Mouse (Mus musculus) cerebellum, adult 9-11 months (tissue): Measurements from ENCODE around the gene Meaf6.

Experiments used
- DNase-seq: peaks from one replicate; pipeline ENCODE4 v3.0.0; 2022

The Meaf6 gene

DNA sequence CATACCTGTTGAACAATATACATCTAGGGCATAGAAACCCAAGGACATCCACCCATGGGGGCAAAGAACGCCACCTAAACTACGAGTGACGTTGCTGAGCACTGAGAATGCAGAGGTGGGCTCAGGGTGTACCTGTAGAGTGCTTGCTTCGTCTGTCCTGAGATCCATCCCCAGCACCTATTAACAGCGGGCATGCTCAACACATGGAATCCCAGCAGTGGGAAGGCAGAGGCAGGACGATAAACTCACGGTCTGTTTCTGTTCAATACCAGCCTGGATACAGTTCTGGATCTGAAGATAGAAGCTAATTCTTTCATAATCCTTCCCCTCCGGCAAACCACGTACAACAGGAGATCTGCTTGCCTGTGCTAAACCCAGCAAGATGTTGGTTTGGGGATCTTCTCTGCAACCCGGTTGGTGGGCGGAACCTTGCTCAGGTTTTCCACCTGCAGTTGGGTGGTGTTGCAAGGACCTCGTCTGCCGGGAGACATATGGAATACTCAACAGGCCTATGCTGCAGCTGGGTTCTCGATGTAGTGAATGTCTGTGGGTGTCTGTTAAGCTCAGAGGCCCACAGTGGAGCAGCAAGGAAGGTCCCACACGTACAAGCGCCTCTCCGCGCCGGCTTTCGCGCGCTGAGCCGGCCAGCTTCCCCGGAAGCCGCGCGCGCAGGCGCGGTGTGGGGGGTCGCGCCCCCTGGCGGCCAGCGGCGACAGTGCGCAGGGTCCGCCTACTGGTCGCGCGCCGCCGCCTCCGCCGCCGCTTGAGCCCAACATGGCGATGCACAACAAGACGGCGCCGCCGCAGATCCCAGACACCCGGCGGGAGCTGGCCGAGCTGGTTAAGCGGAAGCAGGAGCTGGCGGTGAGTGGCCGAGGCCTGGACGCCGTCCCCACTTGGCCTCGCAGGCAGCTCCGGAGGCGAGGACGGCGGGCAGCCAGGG, at the start of gene Meaf6:
Meaf6 (plus strand) TSS at position 732 of the 943 bp plus-strand sequence.
- DNase-seq: peak; percentile 91

DNA sequence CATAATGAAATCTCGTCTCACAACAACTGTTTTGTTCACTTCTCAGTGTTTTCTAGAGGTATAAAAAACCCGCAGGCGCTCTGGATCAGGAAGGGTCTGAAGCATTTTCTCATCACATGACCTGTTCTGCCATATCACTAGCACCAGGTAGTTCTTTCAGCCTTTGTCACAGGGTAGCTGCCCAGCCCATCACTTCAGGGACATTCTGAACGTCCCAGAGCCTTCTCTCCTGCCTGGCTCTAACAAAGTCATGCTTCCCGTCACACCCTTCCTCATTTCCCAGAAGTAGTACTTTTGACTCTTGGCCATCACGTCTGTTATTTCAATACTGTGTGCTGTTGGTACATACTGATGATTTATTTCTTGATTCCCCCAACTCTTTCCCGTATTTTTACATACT, 40.5 kb upstream of the Meaf6 start:
- no peak for DNase-seq

DNA sequence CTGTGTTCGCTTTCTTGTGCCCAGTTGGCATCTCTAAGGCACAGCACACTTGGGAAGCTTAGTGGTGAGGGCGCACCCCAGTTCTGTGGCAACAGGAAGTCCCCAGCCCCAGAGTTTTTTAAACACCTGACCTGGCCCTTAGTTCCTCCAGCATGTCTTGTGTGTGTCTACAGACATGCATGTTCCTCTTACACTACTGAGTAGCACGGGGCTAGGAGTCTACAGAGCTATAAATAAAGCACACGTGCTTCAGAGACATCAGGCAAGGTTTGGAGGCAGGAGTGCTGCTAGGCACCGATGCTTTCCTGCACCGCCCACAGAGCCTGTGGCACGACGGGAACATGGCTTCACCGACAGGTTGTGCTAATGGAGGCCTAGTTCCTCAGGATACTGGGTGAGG, 29.5 kb upstream of the Meaf6 start:
- DNase-seq: no peak

DNA sequence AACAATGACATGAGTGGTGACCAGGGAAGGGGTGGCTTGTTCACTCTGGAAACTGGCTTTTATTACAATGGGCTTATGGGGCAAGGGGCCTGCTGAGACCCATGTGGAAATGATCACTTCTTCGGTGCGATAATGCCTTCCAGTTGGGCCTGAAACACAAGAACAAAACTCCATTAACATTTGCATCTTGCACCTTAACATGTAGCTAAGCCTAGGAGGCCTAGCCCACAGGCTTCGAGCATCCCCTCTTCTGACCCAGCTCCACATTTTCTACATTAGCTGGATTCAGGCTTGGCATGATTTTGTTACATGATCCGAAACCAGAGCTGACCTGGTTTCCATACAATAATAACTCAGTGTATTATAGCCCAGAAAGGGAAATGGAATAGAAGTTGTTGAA, 28.5 kb upstream of the Meaf6 start:
- DNase-seq: no peak

DNA sequence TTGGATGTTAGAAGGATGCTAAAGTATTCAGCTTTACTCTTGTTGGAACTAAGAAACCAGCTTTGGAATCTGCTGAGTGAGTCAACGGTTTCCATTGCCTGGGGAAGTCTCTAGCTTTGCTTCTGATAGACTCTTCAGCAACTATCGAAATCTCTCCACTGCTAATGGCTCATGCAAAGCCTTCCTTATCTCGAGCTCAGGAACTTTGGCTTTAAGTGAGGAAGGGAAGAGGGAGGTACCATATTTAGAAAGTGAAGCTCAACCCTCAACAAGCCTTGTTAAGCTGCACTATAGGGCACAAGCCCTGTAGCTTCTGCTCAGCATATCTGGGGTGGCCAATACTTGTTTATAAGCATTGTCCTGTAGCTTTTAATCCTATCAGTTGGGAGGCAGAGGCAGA, 27.7 kb upstream of the Meaf6 start:
- no peak for DNase-seq

DNA sequence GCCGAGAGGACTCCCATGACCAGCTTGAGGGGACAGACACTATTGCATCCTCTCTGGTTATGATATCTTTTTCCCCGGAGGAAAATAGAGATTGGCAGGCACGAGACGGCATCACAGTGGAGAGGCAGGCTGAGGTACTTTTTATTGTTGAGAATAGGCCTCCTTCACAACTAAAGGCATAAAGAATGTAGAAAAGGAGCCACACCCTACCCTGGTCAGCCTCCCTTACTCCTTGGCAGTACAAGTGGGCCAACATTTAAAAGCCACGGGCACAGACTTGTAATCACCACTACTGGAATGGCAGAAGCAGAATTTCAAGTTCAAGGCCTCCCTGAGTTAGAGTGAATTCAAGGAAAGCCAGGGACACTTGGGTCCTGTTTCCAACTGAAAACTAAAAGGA, 26.9 kb upstream of the Meaf6 start:
- no peak for DNase-seq

DNA sequence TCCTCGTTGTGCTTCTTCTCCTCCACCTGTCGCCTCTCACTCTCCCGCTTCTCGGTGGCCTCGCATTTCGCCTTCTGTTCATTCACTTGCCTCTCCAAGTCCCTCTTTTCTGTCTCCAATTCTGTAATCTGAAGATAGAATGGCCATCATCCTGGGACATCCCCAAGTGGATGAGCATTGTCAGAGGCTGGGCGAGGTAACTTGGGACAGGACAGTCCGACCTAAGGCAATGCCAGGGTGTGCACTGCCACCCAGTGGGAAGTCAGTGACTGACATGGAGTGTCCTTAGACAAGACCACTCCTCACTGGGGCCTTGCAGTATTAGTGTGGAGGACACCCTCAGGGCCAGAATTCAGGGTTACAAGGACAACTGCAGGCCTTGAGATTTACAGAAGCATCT, 25.9 kb upstream of the Meaf6 start:
- no peak for DNase-seq

DNA sequence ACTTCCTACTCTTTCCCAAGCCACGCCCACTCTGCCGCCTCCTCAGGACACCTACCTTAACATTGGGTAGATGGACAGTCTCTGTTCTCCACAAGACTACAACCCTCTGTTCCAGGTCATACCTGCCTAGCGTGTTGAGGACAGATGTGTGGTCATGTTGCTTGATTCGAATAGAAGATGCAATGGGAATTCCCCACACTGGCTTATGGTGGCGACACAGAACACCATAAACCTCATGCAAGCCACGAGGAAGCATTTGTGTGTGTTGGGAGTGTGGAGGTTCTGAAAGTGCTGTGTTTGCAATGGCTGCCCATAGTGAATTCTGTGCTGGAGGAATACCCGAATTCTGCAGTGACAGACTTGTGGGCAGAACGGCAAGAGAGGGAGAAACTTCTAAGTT, 21.1 kb upstream of the Meaf6 start:
- DNase-seq: no peak

DNA sequence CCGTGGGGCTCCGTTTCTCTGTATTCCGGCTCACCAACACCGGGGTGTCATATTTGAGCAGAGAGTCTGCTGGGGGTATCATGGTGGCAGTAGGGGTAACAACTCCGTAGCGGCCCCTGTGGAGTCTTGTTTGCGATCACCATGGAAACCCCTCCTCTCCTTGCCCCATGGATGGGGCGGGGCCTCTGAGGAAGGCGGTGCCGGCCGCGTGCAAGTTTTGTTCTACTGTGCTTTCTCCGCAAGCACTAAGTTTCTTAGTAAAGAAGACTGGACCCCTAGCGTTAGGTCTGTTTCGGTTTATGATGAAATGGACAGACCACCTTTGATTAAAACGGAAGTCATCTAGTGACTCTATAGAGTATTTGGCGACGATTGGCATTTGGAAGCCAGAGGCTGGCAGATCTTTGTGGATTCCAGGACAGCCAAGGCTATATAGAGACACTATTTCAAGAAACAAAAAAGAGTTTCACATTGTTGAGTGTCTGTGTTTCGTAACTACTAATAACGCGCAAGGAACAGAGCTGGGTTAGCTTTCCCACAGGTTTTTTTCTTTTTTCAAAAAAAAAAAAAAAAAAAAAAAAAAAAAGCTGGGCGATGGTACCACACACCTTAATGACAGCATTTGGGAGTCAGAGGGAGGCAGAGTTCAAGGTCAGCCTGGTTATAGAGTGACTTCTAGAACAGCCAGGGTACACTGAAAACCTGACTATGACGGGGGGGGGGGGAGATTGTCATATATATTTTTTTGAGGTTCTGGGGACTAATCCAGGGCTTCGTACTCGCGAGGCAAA, 19.2 kb upstream of the Meaf6 start, which contains the start of gene Dnali1:
Dnali1 (minus strand) TSS at position 187 of the 791 bp plus-strand sequence.
- peak; percentile 55 for DNase-seq

DNA sequence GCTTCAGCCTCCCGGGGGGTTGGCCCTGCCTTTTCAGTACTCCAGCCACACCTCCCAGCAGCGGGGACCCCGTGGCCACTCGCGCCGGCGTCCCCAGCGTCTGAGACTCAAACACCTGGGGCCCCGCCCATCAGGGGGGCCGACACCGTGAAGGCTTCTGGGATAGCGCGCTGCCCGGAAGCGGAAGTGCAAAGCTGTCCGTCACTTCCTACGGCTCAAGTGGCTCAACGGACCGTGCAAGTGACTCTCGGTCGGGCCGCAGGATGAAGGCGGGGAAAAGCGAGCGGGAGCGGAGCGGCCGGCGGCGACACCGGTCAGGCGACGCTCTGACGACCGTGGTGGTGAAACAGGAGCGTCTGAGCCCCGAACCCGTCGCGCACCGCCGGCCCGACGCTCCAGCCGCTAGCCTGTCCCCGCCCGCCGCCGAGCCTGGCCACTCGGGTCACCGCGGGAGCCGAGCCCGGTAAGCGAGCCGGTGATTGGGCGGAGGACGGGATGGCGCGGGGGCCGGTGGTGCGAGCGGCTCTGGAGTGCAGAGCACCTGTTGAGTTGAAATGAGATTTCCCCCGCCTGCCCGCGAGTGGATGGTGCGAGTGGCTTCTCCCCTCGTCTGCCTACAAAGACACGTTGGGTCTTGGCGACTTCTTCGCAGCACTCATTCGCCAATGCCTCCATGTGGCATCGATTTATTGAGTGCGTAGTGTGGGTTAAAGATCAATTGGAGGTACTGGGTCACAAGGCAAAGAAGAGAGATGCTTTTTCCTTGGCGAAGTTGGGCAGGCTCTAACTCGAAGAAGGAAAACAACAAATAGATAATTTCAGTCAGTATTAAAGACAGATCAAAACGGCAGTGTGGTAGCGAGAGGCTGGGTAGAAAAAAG, 18.2 kb upstream of the Meaf6 start, which contains the start of gene Snip1:
Snip1 (plus strand) TSS at position 183 of the 881 bp plus-strand sequence.
- DNase-seq: peak; percentile 94

DNA sequence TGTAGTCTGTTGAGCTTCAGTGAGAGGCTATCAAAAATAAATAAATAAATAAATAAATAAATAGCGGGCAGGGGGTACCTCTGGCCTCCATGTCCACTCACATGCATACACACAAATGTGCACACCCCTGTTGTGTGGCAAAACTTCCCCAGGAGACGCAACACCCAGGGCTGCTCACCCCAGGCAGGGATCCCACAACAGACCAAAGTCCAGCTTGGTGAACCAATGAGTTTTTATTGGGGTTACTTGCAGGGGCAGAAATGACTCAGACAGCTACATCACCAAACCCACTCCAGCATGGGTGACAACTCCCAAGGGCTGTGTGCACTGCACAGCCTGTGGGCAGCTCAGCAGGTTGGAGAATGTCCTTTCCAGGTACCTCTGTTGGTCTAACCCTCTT, 7.2 kb upstream of the Meaf6 start:
- no peak for DNase-seq

DNA sequence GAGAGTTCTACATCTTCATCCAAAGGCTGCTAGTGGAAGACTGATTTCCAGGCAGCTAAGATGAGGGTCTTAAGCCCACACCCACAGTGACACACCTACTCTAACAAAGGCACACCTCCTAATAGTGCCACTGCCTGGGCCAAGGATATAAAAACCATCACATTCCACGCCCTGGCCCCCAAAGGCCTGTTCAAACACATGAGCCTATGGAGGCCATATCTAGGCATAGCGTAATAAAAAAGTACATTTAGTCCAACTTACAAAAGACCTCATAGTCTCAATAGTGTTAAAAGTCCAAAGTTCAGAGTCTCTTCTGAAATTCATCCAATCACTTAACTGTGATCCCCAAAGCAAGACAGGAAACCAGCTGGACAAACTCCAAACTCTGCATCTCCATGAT, 6.2 kb upstream of the Meaf6 start:
- DNase-seq: no peak

DNA sequence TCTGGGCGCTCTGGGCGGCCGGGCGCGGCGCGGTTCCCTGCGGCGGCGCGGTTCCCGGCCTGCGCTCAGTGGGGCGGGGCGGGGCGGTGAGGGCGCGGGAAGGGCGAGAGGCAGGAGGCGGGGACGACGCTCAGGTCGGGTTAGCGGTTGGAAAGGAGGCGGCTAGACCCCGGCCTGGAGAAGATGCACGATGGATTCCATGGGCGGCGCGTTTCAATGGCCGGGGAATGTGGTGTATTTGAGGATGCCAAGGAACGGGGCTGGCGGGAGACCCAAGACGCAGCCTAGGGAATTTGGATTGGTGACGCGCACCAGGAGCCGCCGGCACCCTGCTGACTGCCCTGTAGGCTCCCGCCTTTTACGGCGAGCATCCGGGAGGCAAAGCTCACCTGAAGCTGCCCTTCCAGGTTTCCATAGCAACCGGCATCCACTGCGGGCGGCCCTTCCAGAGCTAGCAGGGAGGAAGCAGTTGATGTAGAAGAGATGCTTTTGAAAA, 460 bp downstream of the Meaf6 start:
- peak; percentile 81 for DNase-seq

DNA sequence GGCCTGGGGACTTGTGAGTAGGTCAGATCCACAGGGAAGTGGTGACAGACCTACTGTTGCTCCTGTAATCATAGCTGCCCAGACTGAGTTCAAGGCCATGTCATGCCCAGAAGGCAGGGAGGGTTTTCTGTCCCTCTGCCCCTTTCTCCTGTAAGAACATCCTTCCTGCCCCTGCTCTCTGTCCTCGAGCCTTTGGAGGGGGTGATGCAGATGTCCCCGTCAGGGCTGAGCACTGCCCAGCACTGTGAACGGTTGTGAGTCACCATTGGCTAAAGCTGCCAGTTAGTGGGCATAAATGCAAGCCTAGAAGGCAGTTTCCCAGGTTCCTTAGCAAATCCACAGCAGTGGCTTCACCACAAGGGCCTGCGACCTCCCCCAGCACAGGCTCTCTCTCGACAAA, 8.1 kb downstream of the Meaf6 start:
- DNase-seq: no peak

DNA sequence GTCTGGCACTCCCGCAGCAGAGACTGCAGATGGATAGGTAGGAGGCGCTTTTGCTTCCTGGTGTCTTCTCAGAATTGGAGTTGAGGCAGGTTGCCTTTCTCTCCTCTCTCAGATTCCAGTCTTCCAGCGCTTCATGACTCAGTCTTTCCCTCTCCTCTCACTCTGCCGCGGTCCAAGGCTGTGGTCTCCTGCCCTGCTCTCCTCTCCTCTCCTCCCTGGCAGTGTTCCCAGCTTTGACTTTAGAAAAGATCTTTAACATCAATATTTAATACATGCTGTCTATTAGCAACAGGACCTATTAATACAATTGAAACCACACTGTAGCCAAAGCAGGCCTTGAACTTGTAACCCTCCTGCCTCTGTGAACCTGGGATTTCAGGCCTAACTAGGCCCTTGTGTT, 11.1 kb downstream of the Meaf6 start:
- no peak for DNase-seq

DNA sequence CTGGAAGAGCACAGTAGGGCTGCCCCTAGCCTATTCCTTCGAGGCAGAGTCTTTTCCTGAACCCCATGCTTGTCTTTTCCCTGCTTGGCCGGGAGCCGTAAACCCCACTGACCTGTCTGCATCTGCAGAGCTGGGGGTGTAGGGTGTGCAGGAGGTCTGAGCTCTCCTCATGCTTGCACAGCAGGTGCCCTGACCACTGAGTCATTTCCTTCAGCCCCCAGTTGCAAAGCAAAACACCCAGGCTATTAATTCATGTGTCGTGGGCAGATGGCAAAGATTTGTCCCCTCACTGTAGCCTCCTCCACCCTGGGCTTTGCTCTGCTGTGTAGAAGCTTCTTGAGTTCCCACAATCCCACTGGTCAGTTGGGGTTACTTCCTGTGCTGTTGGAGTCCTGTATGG, 12.5 kb downstream of the Meaf6 start:
- no peak for DNase-seq

DNA sequence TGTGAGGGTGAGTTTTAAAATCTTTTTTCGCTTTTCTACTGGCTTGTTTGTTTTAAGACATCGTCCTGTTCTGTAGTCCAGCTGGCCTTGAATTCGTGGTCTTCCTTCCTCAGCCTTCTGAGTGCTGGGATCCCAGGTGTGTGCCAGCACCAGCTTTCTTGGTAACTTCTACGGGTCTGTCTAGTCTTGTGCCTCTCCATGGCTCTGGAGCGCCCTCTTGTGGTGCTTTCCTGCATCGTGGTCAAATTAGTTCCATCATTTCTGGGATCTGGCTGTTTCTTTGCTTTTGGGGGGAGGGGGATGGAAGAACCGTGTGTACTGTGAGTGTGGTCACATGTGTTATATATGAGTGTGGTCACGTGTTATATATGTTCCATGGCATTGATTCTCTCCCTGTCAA, 14.5 kb downstream of the Meaf6 start:
- DNase-seq: peak; percentile 72

DNA sequence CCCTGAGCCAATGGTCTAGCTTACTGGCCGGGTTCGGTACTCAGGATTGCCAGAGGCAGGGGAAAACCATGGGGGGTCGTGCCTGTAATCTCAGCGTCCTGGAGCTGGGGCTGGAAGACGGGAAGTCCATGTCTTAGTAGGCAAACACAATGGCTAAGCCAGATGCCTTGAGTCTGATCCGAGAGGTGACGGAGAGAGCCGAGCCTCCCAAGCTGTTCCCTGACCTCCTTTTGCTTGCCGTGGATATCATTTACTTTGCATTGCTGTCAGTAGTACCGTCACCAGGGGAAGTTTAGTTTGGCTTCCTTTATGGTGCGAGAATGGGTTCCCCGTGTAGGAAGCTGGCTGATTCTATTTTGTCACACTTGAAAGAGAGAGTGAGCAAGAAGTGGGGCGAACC, 16.4 kb downstream of the Meaf6 start:
- no peak for DNase-seq

DNA sequence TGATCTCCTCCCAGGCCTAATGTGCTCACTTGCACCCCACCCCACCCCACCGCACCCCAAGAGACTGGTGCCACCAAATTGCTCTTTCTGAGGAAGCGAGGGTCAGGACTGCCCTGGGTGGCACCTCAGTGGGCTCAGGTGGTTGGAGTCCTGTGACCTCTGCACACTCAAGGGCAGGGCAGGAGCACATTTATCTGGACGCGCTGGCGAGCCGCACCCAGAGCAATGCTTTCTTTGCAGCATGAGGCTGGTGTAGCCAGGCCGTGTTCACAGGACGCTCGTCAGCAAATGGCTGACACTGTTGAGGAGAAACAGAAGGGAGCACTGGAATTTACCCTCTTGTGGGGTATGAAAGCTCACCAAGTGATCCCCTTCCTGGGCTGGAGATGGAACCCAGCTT, 20.4 kb downstream of the Meaf6 start:
- DNase-seq: no peak

DNA sequence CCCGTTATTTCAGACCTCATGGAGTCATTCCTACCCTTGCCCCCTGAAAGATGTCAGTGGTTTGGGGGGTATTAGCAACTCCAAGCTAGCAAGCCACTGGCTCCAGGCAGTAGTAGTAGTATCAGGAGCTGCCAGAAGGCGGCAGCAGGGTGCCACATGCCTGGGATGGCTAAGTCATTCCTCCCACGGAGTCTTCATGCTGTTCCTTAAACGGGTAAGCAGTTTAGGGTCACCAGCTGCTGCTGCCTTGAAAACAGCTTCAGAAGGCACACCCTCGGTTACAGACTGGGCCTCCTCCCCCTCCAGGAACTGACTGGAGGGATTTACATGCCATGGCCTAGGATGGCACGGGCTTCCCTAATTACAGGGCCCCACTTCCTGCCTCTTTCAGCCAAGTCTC, 29.7 kb downstream of the Meaf6 start:
- peak; percentile 67 for DNase-seq

DNA sequence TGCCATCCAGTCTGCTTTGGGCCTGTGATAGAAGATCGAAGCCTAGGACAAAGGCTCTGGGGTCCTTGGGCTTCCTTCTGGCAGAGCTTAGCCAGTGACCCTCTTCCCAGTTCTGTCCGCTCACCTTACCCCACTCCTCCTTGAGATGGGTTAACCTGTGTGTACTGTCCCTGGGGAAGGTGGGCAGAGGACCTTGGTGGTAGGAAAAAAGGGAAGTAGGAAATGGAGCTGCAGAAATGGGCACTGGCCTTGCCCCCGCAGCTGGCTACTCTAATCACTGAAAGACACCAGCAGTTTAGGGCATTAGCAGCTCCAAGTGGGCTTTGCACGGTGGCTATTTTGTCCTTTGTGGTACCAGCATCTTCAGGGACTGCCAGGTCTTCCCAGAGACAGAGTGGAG, 30.1 kb downstream of the Meaf6 start:
- DNase-seq: no peak

DNA sequence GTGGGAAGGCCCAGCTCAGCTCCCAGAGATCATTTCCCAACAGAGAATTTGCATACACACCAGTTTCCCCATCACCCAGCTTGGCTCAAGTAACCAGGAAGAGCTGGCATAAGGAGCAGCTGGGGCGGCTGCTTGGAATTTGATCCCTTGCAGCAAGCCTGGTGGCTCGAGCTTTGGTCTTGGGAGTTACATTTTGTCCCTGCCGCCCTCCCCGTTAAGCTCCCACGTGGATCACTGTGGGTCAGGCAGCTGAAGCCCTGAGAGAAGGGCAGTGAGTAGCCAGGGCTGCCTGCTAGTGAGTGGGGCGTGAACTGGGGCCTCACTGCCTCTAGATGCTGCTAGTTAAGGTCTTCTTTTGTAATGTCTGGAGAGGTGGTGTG, 30.8 kb downstream of the Meaf6 start:
- no peak for DNase-seq
